Mouse (Mus musculus): ENCODE results near the gene Camk2g.

GRCm38 (mm10) chr14:20724043-20724442 is 69.8 kb downstream of the Camk2g start:
- TF ChIP-seq CTCF (IDR thresholded peaks at IDR 0.05) = peak; percentile 97
- no peak for TF ChIP-seq POLR2A (IDR thresholded peaks at IDR 0.05; ENCODE audit: insufficient read depth, low read depth, low read length)

Data from heart, adult 2 months (tissue).